Mouse (Mus musculus) embryo, embryonic 11.5 days (tissue): ENCODE data around the gene Inka1.
A peak's percentile ranks its signal among the peaks of the same experiment; 100 is the strongest.

Experiments
- DNase-seq: peaks from one replicate; pipeline ENCODE4 v3.0.0-alpha.2; 2012; ENCODE audit warnings: low read depth, low spot score

Gene Inka1

DNA sequence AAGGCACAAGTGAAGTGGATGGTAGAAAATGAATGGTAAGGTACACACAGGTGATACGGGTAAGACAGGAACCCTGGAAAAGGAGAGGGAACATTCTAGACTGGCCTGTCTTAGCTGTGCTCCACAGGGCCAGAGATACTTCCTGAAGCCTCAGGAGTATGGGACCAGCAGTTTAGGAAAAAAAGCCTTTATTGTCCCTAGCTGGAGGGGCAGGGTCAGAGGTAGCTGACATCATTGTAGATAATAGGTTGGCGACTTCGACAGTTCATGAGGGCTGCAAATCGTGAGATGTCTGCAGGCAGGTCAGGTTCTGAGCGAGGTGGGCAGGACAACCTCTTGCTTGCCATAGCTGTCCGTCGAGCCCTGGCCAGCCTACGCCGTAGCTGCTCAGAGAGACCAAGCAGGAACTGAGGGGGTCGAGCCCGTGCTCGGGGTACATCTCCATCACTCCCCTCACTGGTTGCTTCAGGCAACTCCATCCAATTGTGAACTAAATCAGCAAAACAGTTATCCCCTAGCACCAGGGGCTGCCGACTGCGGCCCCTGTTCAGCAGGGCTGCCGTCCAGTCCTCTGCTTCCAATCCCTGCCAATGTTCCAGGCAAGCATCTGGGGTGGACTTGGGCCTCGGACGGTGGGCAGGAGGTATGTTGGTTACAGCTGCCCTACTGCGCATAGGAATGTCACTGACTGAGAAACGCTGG is 1.5 kb downstream of the Inka1 start:
- no peak for DNase-seq

GRCm38 (mm10) chr9:107983421-107983890 is 2.2 kb downstream of the Inka1 start:
- DNase-seq: no peak

- peak; percentile 80 for DNase-seq
Measured at GRCm38 (mm10) chr9:107982681-107983346, 2.9 kb downstream of the Inka1 start, which contains the start of gene Gm20661. Gene Gm20661, plus strand, starts transcription at chr9:107983058.

DNA sequence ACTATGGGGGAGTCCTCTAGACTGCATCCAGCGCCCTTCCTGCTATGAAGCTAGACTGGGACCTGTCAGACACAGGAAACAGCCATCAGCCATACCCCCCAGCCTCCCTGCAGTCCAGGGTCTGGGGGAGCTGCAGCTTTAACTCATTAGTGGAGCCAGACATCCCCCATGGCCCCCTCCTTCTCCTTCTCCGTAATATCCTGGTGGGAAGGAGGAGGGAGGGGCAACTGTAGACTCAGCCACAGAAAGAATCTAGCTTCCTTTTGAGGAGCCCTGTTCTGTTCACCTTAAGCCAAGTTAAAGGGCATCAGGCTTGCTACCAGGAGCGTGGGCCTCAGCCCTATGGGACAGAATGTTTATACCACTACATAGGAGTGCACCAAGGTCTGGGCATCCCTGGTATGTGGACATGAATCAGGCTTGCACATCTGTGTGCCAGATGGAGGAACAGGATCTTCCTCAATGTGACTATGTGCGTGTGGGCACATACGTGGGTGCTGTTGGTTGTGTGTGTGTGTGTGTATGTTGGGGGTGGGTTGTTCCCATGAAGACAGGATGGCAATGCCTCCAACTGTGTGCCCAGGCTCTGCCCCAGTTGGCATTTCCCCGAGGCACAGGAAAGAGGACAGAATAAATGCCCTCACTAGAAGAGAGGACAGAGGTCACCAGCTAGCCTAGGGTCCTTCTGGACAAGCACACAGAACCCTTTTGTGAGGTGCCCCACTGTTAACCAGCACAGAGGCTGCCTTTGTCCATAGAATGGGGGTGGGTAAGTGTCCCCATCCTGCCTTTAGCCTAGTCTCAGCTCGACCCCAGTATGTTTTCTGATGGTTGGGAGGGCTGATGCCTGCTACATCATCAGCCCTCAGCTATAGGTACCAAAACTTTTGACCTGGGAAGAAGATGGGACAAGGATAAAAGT is 3.7 kb downstream of the Inka1 start:
- no peak for DNase-seq

GRCm38 (mm10) chr9:107978815-107979214 is 6.9 kb downstream of the Inka1 start:
- no peak for DNase-seq

GRCm38 (mm10) chr9:107975399-107976386 is 10.0 kb downstream of the Inka1 start, which contains the start of gene Uba7:
Gene Uba7, plus strand, starts transcription at chr9:107975505.
- DNase-seq: no peak

DNA sequence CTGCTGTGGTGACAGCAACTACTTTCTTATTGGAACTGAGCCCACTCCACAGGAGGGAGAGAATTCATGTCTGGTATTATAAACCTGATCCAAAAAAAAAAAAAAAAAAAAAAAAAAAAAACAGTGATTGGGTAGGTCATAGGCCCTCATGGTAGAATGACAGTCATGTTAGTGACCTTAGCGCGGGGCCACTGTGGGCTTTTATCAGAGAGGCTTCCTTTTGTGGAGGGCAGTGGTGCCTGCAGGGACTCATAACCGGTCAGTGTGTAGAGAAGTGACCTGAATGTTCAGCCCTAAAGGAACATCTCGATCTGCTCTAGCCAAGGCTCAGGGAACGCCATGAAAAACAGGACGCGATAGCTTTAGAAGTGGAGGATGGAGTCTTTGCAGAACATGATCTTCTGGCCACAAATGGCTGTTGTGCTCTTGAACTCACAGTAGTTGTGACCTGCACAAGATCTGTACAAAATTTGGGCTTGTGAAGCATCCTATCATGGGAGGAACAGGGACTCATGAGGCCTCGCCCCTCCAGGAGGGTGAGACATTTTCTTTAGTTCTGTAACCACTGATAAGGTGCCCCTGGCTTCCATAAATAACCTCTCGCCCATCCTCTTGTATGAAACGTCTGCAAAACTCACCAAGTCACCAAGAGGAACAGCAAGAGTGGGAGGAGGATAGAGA is 11.0 kb downstream of the Inka1 start:
- DNase-seq: no peak

- no peak for DNase-seq
Measured at GRCm38 (mm10) chr9:107971690-107972541, 13.8 kb downstream of the Inka1 start.

- no peak for DNase-seq
Measured at GRCm38 (mm10) chr9:107970311-107970710, 15.4 kb downstream of the Inka1 start.

GRCm38 (mm10) chr9:107968531-107968930 is 17.1 kb downstream of the Inka1 start:
- no peak for DNase-seq

- no peak for DNase-seq
Measured at GRCm38 (mm10) chr9:107967437-107967836, 18.2 kb downstream of the Inka1 start.

DNA sequence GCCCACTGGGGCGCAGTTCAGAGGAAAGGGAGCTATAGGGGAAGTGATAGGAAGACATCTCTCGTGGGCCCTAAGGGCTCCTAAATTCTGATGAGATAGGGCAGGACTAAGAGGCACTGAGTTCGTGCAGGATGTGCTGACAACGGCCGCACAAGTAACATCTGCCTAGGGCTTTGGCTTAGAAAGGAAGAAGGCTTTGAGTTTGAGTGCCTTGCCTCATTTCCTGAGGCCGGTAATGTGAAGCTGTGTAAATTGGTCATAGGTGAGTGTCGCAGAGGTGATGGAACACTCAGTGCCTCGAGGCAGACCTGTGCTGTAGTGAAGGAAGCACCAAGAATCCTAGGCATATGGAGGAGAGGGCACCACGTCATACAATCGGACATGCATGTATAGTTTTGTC is 19.0 kb downstream of the Inka1 start:
- DNase-seq: no peak

DNA sequence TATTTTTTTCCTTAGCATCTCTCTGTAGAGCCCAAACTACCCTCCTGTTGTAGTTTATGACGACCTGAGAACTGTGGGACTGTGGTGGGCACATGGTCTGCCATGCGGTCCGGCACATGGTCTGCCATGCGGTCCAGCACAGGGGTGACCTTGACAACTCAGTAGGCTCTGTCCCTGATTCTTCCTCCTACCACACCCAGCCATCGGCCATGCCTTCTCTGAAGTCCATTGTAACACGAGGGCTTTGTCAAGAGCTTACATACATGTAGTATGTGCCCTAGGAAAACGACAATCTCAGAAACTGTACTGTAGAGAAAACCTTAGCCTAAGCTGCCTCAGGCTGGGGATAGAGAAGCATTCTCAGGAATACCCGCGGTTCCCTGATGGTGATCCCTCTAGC is 21.0 kb downstream of the Inka1 start:
- no peak for DNase-seq

DNA sequence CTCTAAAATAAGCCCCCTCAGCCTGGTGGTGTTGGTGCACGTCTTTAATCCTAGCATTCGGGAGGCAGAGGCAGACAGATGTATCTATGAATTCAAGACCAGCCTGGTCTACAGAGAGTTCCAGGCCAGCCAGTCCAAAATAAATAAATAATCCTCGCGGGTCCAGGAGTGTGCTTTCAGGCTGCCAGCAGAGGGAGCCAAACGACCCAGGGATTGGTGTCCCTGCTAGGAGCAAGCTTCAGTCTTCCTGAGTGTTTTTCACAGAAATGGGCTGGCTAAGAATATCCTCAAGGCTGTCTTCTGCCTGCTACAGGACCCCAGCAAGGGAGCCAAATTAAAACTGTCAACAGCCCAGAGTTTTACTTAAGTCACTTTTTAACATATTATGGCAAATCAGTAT is 22.0 kb downstream of the Inka1 start:
- peak; percentile 83 for DNase-seq

DNA sequence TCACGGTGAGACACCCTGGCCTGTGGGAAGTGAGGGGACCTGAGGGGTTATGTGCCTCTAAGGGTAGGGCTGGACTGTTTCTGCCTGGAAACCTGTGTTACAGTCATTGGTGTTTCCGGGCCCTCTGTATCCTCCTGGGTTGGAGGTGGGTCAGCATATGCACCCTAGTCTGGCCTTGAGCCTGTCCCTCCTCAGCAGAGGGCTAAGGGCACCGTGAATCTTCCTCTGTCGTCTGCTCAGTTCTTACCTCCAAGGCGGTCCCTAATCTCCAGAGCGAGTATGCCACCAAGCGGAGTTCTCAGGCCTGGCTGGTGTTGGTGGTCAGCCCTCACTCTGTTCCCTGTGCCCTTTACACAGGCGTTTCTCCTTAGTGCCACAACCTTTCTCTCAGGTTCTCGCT is 22.8 kb downstream of the Inka1 start:
- DNase-seq: no peak

DNA sequence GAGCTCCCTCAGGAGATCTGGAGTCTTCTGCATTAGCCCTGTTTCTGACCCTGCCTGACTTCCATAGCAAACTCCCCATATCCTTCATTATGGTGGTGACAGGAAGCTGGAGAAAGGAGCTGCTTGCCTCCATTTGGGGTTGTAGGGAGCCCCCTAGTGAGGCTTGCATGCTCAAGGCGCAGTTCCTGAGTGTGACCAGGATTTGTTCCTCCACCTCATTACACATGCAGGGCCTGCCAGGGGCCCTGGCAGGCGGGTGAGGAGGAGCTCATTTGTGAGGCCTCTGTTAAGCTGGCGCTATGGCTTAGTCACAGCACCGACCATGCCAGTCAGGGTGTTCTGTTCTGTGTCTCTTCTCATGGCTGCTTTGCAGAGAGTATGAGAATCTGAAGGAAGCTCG is 23.8 kb downstream of the Inka1 start:
- DNase-seq: no peak

DNA sequence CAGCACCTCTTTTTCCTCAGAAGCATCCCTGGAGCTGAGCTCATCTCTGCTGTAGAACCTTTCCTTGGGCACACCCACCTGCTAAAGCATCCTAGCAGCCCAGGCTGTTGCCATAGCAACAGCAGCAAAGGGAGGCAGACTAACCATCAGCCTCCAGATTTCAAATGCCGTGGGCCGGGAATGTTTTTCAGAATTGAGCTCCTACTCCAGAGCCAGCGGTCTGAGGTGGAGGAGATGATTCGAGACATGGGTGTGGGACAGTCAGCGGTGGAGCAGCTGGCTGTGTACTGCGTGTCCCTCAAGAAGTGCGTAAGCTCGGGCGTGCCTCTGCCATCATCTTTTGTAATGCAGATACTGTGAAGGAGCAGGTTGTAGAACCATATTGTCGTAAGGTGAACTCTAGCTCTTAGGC is 24.3 kb downstream of the Inka1 start:
- DNase-seq: no peak

- DNase-seq: no peak
Measured at GRCm38 (mm10) chr9:107960928-107961327, 24.8 kb downstream of the Inka1 start.

DNA sequence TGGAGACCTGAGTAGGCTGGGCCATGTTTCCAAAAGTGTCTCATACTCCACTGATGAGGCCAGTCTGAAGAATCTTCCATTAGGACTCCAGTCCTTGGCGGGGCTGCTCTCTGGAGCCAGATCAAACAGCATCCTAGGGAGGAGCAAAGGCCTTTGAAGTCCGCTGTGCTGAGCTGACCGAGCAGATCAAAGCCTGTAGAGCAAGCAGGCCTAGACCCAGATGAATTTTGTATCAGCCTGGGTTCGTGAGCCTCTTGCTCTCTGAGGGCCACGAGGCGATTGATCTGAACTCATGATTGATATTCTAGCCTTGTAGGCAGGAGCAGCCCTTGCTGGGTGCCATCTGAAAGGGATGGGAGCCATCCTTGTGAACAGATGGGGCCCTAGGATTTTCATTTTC is 25.8 kb downstream of the Inka1 start:
- DNase-seq: no peak
